Mouse (Mus musculus): ENCODE data around the gene Nlgn3. TPM values are rescaled to one million over a fixed set of nuclear protein-coding genes. Genes with fewer than 3 reads are reported as not detected.

Nlgn3 gene
- polyA plus RNA-seq (2015; fragmentation: Nextera tagmentation; extraction: Ambion mirVana) = 53.6 and 55.8 TPM in 2 replicates

DNA sequence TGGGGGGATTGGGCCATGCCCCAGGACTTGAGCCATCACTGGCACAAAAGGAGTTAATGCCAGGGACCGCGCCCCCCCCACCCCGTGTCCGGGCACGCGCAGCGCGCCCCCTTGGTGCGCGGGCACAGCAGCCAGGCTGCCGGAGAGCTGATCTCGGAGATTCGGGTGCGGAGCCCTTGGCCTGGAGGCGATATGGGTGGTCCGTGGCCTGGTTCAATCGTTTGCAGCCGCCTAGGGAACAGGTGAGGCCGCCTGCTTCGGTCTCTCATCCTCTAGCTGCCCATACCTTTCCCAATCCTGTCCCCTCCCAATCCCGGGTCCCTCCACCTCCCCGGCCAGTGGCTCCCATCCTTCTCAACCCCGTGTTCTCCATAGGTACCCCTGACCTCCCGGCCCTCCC lies at the start of gene Nlgn3:
Nlgn3 (plus strand) TSS at position 114 of the 400 bp plus-strand sequence.
- 11% methylated on average over 20 of the region's 24 CpGs for WGBS

DNA sequence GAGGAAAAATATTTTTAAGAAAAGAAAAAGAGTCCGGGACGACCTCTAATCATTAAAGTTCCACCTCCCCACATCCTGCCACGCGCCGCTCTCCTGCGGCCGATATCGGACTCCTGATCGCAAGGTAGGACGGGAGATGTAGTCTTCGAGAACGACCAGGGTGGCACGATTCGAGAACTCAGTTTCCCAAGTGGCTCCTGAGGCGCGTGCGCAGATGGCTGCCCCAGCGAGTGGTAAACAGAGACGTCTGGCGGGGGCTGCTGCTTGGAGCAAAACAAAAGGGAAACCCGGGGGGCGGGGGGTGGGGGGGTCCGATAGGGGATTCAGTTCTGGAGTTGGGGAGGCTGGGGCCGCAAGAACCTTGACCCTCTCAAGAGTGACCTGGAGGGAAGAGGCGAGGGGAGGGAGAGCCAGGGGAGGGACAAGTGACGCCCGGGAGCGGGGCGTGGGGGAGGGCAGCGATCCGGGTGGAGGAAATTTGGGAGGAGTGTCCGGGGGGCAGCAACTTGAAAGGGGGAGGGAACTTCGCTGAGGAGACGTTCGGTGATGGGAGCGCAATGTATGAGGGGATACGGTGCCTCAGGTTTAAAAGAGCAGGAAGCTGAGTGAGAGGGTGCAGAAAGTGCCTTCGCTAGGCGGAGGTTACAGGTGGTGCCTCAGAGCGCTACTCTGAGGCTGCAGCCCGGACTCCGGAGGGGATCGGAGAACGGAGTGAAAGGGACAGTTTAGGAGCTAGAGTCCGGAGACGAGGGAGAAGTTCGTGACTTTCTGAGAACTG lies 44.8 kb upstream of the Nlgn3 start, which contains the start of gene Foxo4:
Foxo4 (plus strand) TSS at position 577 of the 778 bp plus-strand sequence.
- Histone ChIP-seq H3K4me3 (peak within 1 kb of the TSS; percentile 56), H3K36me3 (no peaks in the 10 kb centered on the region), H3K9ac (replicated peaks) (peak within 1 kb of the TSS; percentile 36), H3K4me2 (replicated peaks) (peak within 1 kb of the TSS; percentile 79), H3K4me1 (no peaks in the 10 kb centered on the region; the same call in 1 of the 2 replicates), H3K27ac (replicated peaks) (no peak within 1 kb of the TSS), H3K27me3 (no peaks in the 10 kb centered on the region), H3K9me3 (no peaks in the 10 kb centered on the region)
- ATAC-seq (replicated peaks) = peak; percentile 97
- 23% methylated on average over 47 of the region's 47 CpGs for WGBS

More for the DNA sequence above, at the start of gene Nlgn3:
- H3K4me1 ChIP-seq = peaks cover 30% of the 10 kb centered on the region
- H3K27ac ChIP-seq (replicated peaks) = peak within 1 kb of the TSS; percentile 88
- H3K4me3 ChIP-seq = peak within 1 kb of the TSS; percentile 55
- peaks cover 5% of the 10 kb centered on the region; the same call in 1 of the 2 replicates for H3K36me3 ChIP-seq
- H3K9me3 ChIP-seq = no peaks in the 10 kb centered on the region
- ATAC-seq (replicated peaks) = peak; percentile 47
- peak within 1 kb of the TSS; percentile 64 for H3K9ac ChIP-seq (replicated peaks)
- peak within 1 kb of the TSS; percentile 46 for H3K4me2 ChIP-seq (replicated peaks)
- no peaks in the 10 kb centered on the region for H3K27me3 ChIP-seq

DNA sequence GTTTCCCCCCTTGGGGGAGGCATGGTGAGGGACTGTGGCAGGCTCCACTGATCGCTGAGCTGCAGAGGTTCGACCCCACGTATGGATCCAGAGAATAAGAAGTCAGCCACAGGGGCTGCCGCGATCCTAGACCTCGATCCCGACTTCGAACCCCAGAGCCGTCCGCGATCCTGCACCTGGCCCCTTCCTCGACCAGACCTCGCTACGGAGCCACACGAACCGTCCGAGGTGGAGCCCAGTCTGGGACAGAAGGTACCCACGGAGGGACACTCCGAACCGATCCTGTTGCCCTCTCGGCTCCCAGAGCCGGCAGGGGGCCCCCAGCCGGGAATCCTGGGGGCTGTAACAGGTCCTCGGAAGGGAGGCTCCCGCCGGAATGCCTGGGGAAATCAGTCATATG lies 44.2 kb upstream of the Nlgn3 start:
- peak overlapping the region; percentile 79 for H3K4me2 ChIP-seq (replicated peaks)
- peak; percentile 50 for ATAC-seq (replicated peaks)
- H3K4me3 ChIP-seq = peak overlapping the region; percentile 56
- H3K9me3 ChIP-seq = no peaks in the 10 kb centered on the region
- peak overlapping the region; percentile 36 for H3K9ac ChIP-seq (replicated peaks)
- H3K4me1 ChIP-seq = no peaks in the 10 kb centered on the region; the same call in 1 of the 2 replicates
- H3K36me3 ChIP-seq = no peaks in the 10 kb centered on the region
- H3K27ac ChIP-seq (replicated peaks) = no peak overlapping the region
- H3K27me3 ChIP-seq = no peaks in the 10 kb centered on the region
- WGBS = 22% methylated on average over 26 of the region's 26 CpGs

GRCm38 (mm10) chrX:101256603-101257002 lies 42.4 kb upstream of the Nlgn3 start:
- WGBS = 86% methylated on average over 13 of the region's 13 CpGs
- no peaks in the 10 kb centered on the region for H3K36me3 ChIP-seq
- H3K4me3 ChIP-seq = no peak overlapping the region
- no peaks in the 10 kb centered on the region for H3K27me3 ChIP-seq
- no peak for ATAC-seq (replicated peaks)
- no peak overlapping the region for H3K27ac ChIP-seq (replicated peaks)
- H3K9me3 ChIP-seq = no peaks in the 10 kb centered on the region
- H3K4me1 ChIP-seq = peaks cover 10% of the 10 kb centered on the region
- H3K9ac ChIP-seq (replicated peaks) = no peak overlapping the region
- no peak overlapping the region for H3K4me2 ChIP-seq (replicated peaks)

GRCm38 (mm10) chrX:101260441-101261325 lies 38.3 kb upstream of the Nlgn3 start:
- 34% methylated on average over 12 of the region's 13 CpGs for WGBS

GRCm38 (mm10) chrX:101263892-101264291 lies 35.1 kb upstream of the Nlgn3 start, which contains the start of gene Gm614:
Gene Gm614 (minus strand): TSS chrX:101263992.
- no peak for ATAC-seq (replicated peaks)
- Histone ChIP-seq H3K4me3 (no peak within 1 kb of the TSS), H3K4me1 (peaks cover 10% of the 10 kb centered on the region; the same call in 1 of the 2 replicates), H3K9me3 (no peaks in the 10 kb centered on the region), H3K4me2 (replicated peaks) (no peak within 1 kb of the TSS), H3K27me3 (no peaks in the 10 kb centered on the region), H3K36me3 (no peaks in the 10 kb centered on the region), H3K27ac (replicated peaks) (no peak within 1 kb of the TSS), H3K9ac (replicated peaks) (no peak within 1 kb of the TSS)
- 89% methylated on average over 1 of the region's 1 CpGs for WGBS

More at GRCm38 (mm10) chrX:101260441-101261325, 38.3 kb upstream of the Nlgn3 start:
- H3K9ac ChIP-seq (replicated peaks) = no peak overlapping the region
- peak; percentile 46 for ATAC-seq (replicated peaks)
- no peak overlapping the region for H3K4me2 ChIP-seq (replicated peaks)
- H3K4me1 ChIP-seq = peaks cover 10% of the 10 kb centered on the region; the same call in 1 of the 2 replicates
- H3K9me3 ChIP-seq = no peaks in the 10 kb centered on the region
- no peak overlapping the region for H3K4me3 ChIP-seq
- H3K27me3 ChIP-seq = no peaks in the 10 kb centered on the region
- H3K36me3 ChIP-seq = no peaks in the 10 kb centered on the region
- peak overlapping the region; percentile 17; the same call in 1 of the 2 replicates for H3K27ac ChIP-seq (replicated peaks)

- 94% methylated on average over 6 of the region's 6 CpGs for WGBS
Observed at GRCm38 (mm10) chrX:101266631-101267030, 32.3 kb upstream of the Nlgn3 start.

GRCm38 (mm10) chrX:101268025-101268754 lies 30.8 kb upstream of the Nlgn3 start, which contains the start of gene Il2rg:
Gene Il2rg (minus strand): TSS chrX:101268255.
- Histone ChIP-seq H3K27ac (replicated peaks) (no peak within 1 kb of the TSS), H3K4me3 (no peak within 1 kb of the TSS), H3K9me3 (no peaks in the 10 kb centered on the region), H3K9ac (replicated peaks) (no peak within 1 kb of the TSS), H3K4me2 (replicated peaks) (no peak within 1 kb of the TSS), H3K36me3 (no peaks in the 10 kb centered on the region), H3K4me1 (no peaks in the 10 kb centered on the region), H3K27me3 (no peaks in the 10 kb centered on the region)
- ATAC-seq (replicated peaks) = no peak
- WGBS = 79% methylated on average over 5 of the region's 5 CpGs

More at GRCm38 (mm10) chrX:101266631-101267030, 32.3 kb upstream of the Nlgn3 start:
- Histone ChIP-seq H3K27ac (replicated peaks) (no peak overlapping the region), H3K9me3 (no peaks in the 10 kb centered on the region), H3K4me3 (no peak overlapping the region), H3K27me3 (no peaks in the 10 kb centered on the region), H3K9ac (replicated peaks) (no peak overlapping the region), H3K4me1 (no peaks in the 10 kb centered on the region), H3K36me3 (no peaks in the 10 kb centered on the region), H3K4me2 (replicated peaks) (no peak overlapping the region)
- no peak for ATAC-seq (replicated peaks)

DNA sequence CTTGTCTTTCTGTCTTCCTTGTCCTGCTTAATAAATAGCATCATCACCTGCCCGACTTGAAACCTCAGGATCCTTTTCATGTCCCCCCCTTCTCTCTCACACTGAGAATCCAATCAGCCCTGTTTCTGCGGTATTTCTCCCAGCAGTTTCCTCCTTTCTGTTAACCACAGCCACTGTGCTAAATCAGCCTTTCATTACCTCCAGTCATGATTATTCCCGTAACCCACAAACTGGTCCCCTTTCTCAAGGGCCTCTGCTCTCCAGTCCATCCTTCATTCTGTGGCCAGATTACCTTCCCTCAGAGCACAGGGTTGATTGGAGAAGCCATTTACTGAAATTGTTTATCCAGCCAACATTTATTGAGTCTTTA lies 30.2 kb upstream of the Nlgn3 start, which contains the start of gene Gm20489:
Gm20489 (minus strand) TSS at position 269 of the 370 bp plus-strand sequence.
- H3K9ac ChIP-seq (replicated peaks) = no peak within 1 kb of the TSS
- 0 out of 2 replicates have a peak, but pooled peaks cover 2% of the 10 kb centered on the region for H3K4me1 ChIP-seq
- H3K4me3 ChIP-seq = no peak within 1 kb of the TSS
- no peaks in the 10 kb centered on the region for H3K36me3 ChIP-seq
- no peak for ATAC-seq (replicated peaks)
- H3K27ac ChIP-seq (replicated peaks) = no peak within 1 kb of the TSS
- no peak within 1 kb of the TSS for H3K4me2 ChIP-seq (replicated peaks)
- 56% methylated on average over 3 of the region's 3 CpGs for WGBS
- no peaks in the 10 kb centered on the region for H3K27me3 ChIP-seq
- H3K9me3 ChIP-seq = no peaks in the 10 kb centered on the region

GRCm38 (mm10) chrX:101273410-101273809 lies 25.6 kb upstream of the Nlgn3 start:
- H3K27me3 ChIP-seq = no peaks in the 10 kb centered on the region
- H3K9me3 ChIP-seq = no peaks in the 10 kb centered on the region
- peak overlapping the region; percentile 74 for H3K9ac ChIP-seq (replicated peaks)
- H3K4me3 ChIP-seq = peak overlapping the region; percentile 57
- H3K4me2 ChIP-seq (replicated peaks) = peak overlapping the region; percentile 50
- H3K36me3 ChIP-seq = peaks cover 10% of the 10 kb centered on the region; the same call in 1 of the 2 replicates
- WGBS = 20% methylated on average over 6 of the region's 6 CpGs
- 0 out of 2 replicates have a peak overlapping the region, but pooled peaks have one; percentile 53 for H3K27ac ChIP-seq (replicated peaks)
- peaks cover 11% of the 10 kb centered on the region for H3K4me1 ChIP-seq
- ATAC-seq (replicated peaks) = peak; percentile 1; the same call in 1 of the 2 replicates
